Mouse (Mus musculus) kidney, adult 2 months (tissue): ENCODE results near the gene Tmprss3.

ENCODE experiments used
- CTCF ChIP-seq: fragments of 200-500 bp; conservative IDR thresholded peaks from 2 replicates; pipeline ENCODE4 v1.5.1; 2011; ENCODE audit warnings: low read depth, mild to moderate bottlenecking, control low read depth, low read length, moderate library complexity, mixed read lengths; ENCODE audit not compliant: insufficient read depth, insufficient read length
- POLR2A ChIP-seq: fragments of 200-500 bp; IDR thresholded peaks from one replicate; pipeline ENCODE4 v1.6.1; 2011; ENCODE audit warnings: low read depth, low read length, control low read depth

DNA sequence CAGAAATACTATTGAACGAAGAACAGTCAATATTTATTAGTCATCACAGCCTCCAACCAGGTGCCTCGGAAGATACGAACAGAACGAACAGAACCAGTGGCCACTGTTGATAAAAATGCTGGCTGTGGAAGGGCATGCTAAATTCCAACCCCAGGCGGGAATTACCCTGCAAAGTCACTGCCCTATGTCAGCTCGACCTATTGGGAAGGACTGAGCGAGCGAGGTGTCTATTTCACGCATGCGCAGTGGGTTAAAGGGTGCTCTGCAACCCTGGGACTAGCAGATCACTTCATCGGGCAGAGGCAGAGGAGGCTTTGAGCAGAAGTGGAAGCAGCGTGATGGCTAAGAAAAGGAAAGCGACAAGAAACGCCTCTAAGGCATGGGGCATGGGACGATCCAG, 65.0 kb downstream of the Tmprss3 start:
- no peak for TF ChIP-seq CTCF
- no peak for TF ChIP-seq POLR2A
